Mouse (Mus musculus): ENCODE data around the gene Ceacam15.
"Not testable (repeated sequence)": the region's sequence is repeated elsewhere in the genome, so short reads cannot be mapped to it uniquely, and the experiment has no call there.

The Ceacam15 gene

GRCm38 (mm10) chr7:16675605-16676004 lies at the start of gene Ceacam15:
TSS of gene Ceacam15 (minus strand) at chr7:16675705.
- no peak for DNase-seq (ENCODE audit: low read depth)

- DNase-seq (ENCODE audit: low read depth): not testable (repeated sequence)
These were observed 47.0 kb upstream of the Ceacam15 start for GRCm38 (mm10) chr7:16722490-16722889.

GRCm38 (mm10) chr7:16721629-16722028 lies 46.1 kb upstream of the Ceacam15 start, which contains the start of gene Ceacam9:
TSS of gene Ceacam9 (plus strand) at chr7:16721929.
- DNase-seq (ENCODE audit: low read depth): no peak

- not testable (repeated sequence) for DNase-seq (ENCODE audit: low read depth)
These were observed 41.1 kb upstream of the Ceacam15 start for GRCm38 (mm10) chr7:16716456-16717152.

DNA sequence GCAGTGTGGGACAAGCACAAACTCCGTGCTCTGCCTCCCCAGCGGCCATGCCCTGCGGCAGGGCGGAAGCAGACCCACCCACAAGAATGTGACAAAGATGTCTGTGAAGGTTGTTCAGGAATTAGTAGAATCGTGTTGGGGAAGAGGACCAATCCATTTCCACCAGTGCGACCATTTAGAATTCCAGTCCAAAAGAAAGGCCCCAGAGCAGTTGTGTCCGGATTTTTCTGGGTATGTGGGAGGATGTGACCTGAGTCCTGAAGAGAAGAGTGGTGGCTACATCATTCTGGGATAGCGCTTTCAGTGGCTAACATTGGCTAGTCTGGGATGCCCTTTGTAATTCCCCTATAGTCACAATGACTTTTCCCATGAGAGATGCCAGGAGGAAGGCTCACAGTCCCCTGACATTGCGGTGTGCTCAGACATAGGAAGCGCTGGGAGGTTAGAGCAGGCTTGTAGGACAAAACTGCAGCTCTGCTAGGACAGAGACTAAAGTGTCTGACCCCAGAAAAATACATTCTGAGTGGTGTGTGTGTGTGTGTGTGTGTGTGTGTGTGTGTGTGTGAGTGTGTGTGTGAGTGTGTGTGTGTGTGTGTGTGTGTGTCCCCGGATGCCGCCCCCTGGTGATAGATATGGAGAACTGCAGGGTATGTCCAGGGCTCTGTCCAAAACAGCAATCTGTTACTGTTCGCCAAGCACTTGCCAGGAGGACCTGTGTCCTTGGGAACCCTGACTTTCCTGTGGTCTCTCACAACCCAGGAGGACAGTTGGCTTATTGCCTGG lies 37.3 kb upstream of the Ceacam15 start:
- DNase-seq (ENCODE audit: low read depth): no peak

DNA sequence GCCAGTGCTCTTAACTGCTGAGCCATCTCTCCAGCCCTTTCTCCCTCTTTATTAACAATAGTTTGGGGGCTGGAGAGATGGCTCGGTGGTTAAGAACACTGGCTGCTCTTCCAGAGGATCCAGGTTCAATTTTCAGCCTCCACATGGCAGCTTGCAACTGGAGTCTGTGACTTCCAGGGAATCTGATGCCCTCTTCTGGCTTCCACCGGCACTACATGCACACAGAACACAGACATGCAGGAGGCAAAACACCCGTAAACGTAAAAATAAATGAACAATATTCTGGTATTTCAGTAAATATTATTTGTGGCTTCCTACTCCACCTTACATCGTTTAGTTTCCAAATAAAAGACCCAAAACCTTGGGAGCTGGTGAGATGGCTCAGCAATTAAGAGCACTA lies 35.1 kb upstream of the Ceacam15 start:
- DNase-seq (ENCODE audit: low read depth): peak; percentile 46

DNA sequence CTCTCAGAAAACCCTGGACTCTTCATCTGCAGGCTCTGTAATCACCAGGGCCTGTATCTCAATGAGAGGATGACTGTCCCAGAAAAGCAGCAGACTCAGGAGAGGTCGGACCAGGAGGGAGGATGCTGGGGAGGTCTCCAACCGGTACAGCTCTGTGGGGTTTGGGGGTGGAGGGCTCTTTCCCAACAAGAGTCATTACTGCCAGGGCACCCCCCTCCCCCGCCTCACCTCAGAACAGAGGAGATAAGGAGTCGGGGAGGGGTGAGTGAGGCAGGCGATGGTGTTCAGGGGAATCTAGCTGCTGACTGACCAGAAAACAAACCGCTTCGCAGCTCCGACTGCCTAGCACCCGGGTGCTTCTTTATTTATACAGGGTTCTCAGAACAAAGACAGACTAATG lies 32.7 kb upstream of the Ceacam15 start:
- DNase-seq (ENCODE audit: low read depth): no peak

GRCm38 (mm10) chr7:16706385-16706784 lies 30.9 kb upstream of the Ceacam15 start:
- DNase-seq (ENCODE audit: low read depth): no peak

GRCm38 (mm10) chr7:16700583-16700982 lies 25.1 kb upstream of the Ceacam15 start:
- no peak for DNase-seq (ENCODE audit: low read depth)

DNA sequence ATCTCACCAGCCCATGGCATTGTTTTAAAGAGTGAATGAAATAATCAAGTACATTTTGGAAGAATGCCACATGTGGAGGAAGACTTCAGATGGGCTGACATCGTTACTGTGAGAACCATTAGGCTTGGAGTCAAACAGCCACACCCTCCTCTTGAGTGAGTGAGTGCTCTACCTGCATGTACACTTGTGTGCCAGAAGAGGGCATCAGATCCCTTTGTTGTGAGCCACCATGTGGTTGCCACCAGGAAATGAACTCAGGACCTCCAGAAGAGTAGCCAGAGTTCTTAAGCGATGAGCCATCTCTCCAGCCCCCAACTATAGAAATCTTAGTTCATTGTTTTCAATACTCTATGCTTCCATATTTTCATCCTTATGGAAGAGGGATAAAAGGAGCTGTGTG lies 23.5 kb upstream of the Ceacam15 start:
- peak; percentile 85 for DNase-seq (ENCODE audit: low read depth)

- DNase-seq (ENCODE audit: low read depth): peak; percentile 62
These were observed 19.5 kb upstream of the Ceacam15 start for GRCm38 (mm10) chr7:16695025-16695424.

- DNase-seq (ENCODE audit: low read depth): peak; percentile 76
These were observed 13.7 kb upstream of the Ceacam15 start for GRCm38 (mm10) chr7:16689196-16689595.

DNA sequence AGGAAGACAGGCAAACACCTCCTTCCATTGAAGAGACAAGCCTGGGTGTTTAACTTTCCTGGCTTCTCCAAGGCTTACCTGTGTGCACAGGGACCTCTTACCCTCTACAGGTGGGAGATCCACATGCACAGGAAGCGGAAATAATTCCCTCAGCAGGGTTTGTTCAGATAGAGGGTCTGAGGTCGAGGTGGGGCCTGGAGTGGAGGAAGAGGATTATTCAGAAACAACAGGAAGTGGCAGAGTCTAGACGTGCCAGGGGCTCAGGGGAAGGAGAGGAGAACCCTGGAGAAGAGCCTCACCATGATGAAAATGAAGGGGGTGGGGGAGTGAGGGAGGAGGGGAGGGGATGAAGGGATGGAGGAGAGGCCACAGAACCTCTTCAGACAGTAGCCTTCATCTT lies 4.7 kb upstream of the Ceacam15 start:
- not testable (repeated sequence) for DNase-seq (ENCODE audit: low read depth)

GRCm38 (mm10) chr7:16674699-16675098 lies 806 bp downstream of the Ceacam15 start:
- DNase-seq (ENCODE audit: low read depth): not testable (repeated sequence)

DNA sequence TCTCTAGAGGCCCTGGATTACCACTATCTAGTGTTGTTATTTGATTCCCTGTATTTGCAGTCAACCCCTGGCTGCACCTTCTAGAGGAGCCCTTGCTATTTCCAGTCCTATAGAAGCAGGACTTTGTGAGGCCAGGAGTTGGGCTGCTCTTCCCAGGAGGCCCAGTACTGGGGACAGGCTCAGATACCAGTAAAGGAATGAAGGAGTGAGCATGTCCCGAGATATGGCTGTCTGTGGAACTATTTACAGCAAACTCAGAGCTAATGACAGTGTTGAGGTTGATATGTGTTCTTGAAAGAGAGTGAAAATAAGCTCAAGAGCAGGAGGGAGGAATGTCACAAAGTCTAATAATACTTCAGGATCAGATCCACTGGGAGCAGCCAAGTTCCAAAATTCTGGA lies 1.7 kb downstream of the Ceacam15 start:
- DNase-seq (ENCODE audit: low read depth): no peak

DNA sequence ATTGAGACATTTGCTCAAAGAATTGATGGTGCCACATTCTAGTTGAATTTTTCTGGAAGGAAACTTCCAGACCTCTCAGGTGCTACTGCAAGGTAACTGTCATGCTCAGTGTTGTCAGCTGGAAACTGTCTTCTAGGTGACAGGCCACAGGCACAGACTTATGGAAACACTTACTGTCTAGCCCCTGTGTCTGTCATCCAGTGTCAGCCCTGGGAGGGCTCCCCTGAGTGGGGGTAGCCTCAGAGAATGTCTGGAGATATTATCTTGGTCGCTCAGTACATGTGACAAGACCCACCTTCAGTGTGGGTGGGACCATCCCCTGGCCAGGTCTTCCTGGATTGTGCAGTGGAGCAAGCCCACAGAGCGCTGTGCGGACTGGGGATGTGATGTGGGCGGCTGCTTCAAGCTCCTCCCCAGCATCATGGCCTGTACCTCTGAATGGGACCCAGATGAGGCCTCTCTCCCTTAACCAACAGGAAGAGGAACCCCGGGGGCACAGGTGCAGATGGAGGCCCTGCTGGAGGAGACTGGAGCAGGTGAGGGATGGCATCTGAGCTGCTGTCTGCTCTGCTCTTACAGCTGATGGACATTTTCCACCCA lies 7.1 kb downstream of the Ceacam15 start:
- DNase-seq (ENCODE audit: low read depth): not testable (repeated sequence)

DNA sequence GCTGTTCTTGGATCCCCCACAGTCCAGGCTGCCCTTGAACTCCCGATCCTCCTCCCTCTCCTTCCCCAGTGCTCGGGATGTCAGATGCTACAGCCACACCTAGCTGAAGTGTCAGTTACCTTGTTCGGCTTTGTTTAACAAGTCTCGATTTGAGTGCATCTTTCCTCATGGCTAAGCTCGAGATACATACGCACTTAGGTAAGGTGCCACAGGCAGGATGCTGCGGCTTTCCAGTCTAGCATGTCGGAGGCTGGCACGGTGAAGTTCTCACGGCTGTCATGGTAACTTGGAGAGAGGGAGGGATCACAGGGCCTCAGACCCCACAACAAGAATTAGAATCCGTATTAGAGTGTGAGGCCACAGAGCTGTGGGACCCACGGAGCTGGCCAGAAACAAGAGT lies 31.2 kb downstream of the Ceacam15 start:
- DNase-seq (ENCODE audit: low read depth): no peak

DNA sequence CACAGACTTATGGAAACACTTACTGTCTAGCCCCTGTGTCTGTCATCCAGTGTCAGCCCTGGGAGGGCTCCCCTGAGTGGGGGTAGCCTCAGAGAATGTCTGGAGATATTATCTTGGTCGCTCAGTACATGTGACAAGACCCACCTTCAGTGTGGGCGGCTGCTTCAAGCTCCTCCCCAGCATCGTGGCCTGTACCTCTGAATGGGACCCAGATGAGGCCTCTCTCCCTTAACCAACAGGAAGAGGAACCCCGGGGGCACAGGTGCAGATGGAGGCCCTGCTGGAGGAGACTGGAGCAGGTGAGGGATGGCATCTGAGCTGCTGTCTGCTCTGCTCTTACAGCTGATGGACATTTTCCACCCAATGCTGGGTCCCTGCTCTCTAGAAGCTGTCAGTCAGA lies 32.4 kb downstream of the Ceacam15 start:
- not testable (repeated sequence) for DNase-seq (ENCODE audit: low read depth)

DNA sequence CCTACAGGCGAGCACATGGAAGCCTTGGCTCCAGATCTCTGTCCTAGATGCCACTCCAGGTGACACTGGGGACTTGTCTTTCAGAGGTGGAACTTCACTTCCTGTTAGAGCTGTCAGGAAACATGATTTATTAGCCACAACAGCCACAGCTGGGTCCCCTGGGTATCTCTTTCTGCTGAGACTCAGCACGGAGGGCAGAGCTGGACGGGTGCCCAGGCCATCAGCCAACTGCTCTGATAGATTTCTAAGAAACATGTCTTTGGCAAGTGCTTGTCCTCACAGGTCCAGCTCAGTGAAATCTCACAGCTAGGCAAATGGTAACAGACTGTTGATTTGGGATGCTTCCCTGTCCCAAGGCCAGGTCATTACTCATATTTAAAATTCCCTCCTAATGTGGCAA lies 36.5 kb downstream of the Ceacam15 start:
- DNase-seq (ENCODE audit: low read depth): peak; percentile 39

- DNase-seq (ENCODE audit: low read depth): no peak
These were observed 40.4 kb downstream of the Ceacam15 start for GRCm38 (mm10) chr7:16635116-16635515.

DNA sequence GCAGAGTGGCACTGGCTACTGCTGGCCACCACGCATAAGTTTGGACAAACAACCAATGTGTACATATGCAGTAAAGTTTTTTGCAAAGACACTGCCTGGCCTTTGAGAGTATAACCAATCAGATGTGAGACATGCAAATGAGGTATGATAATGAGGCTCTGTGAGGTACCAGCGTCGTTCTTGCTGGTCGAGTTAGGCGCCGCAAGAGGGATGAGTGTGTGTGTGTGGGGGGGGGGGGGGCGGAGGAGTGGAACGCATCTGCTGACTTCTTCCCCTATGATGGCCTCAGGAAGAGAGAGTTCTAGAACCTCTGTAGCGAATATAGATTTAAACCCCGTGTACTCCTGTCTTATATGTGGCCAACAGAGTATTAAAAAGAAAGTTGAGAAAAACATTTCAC lies 41.6 kb downstream of the Ceacam15 start:
- peak; percentile 56 for DNase-seq (ENCODE audit: low read depth)

DNA sequence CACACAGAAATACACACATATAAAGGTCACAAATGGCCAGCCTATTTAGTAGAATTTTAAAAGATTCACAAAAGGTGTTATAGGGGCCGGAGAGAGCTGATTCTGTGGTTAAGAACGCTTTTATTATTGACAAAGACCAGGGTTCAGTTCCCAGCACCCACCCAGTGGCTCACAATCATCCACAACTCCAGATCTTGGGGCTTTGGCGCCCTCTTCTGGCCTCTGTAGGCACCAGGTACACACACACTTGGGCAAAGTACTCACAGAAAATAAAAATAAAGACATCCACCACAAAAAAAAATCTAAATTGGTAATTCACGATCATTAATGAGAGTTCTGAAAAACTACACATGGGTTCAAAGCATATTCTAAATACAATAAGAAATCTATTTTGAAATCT lies 43.6 kb downstream of the Ceacam15 start:
- no peak for DNase-seq (ENCODE audit: low read depth)

- DNase-seq (ENCODE audit: low read depth): no peak
These were observed 44.5 kb downstream of the Ceacam15 start for GRCm38 (mm10) chr7:16631025-16631424.
